Mouse (Mus musculus): ENCODE data around the gene Fkrp. TPM values are rescaled to one million over a fixed set of nuclear protein-coding genes. Genes with fewer than 3 reads are reported as not detected.

The Fkrp gene
- 31.0 and 33.9 TPM in 2 replicates for polyA plus RNA-seq (2012; rRNA removed)

DNA sequence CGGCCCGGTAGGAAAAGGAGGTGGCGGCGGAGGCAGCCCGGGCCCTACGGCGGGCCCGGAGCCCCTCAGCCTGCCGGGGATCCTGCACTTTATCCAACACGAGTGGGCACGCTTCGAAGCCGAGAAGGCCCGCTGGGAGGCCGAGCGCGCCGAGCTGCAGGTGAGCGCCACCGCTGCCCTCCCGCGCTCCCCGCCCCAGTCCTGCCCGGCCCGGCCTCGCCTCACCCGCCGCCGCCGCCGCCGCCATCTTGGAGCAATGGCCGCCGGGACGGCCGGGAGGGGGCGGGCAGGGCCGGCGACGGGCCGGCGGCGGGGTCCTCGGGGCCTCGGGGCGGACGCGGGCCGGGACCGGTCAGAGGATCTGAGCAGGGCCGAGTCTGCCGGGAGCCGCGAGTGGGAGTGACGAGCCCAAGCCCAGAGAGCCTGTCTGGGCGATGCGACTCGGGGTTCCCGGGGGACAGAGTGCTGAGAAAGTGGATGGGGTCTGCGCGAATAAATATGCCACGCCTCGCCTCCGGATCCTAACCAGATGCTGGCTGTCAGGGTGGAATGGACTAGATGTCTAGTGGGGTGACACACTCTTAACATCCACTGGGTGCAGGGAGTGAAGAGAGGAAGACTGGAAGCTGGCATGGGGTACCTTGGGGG, at the start of gene Fkrp:
Fkrp (minus strand) TSS at position 258 of the 648 bp plus-strand sequence.
- TF ChIP-seq CTCF (conservative IDR thresholded peaks at IDR 0.05; ENCODE audit: insufficient read depth, insufficient read length, low read depth, low read length) (no peak), POLR2A (IDR thresholded peaks at IDR 0.05; ENCODE audit: low read depth, low read length) (no peak)
- no peaks in the 10 kb centered on the region for H3K27me3 ChIP-seq (replicated peaks; ENCODE audit: control insufficient read depth, insufficient read depth, low read length)
- DNase-seq: peak; percentile 55
- no peaks in the 10 kb centered on the region for H3K36me3 ChIP-seq (ENCODE audit: control insufficient read depth, insufficient read depth, low read length)
- peak within 1 kb of the TSS; percentile 100 for H3K4me3 ChIP-seq (ENCODE audit: insufficient read depth, low read depth, low read length)
- H3K27ac ChIP-seq (ENCODE audit: insufficient read depth, low read depth, low read length): peak within 1 kb of the TSS; percentile 92
- 1% methylated on average over 64 of the region's 64 CpGs for WGBS
- H3K4me1 ChIP-seq (ENCODE audit: control insufficient read depth, insufficient read depth, low read length): peaks cover 18% of the 10 kb centered on the region; the same call in 1 of the 2 replicates

DNA sequence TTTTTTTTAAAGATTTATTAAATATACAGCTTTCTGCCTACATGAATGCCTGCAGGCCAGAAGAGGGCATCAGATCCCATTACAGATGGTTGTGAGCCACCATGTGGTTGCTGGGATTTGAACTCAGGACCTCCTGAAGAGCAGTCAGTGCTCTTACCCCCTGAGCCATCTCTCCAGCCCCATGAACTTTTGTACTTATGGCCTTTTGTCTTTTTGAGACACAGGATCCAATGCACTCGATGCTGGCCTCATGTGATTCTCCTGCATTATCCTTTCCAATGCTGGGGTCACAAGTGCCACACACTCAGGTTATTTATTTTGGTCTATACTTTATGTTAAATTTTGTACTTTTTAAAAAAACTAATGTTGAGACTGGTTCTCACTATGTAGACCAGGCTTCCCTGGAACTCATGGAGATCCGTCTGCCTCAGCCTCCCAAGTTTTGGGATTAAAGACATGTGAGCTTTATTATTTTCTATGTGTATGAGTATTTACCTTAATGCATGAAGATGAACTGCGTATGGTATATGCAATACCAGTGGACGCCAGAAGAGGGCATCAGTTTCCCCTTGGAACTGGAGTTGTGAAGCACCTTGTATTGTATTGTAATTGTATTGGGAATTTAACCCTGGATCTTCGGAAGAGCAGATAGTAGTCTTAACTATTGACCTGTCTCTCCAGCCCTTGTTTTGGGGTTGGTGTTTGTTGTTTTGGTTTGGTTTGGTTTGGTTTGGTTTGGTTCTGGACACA, 43.5 kb upstream of the Fkrp start:
- H3K4me1 ChIP-seq (ENCODE audit: control insufficient read depth, insufficient read depth, low read length): no peaks in the 10 kb centered on the region
- WGBS: 33% methylated on average over 5 of the region's 5 CpGs
- DNase-seq: peak; percentile 52
- no peak overlapping the region for H3K4me3 ChIP-seq (ENCODE audit: insufficient read depth, low read depth, low read length)
- no peaks in the 10 kb centered on the region for H3K36me3 ChIP-seq (ENCODE audit: control insufficient read depth, insufficient read depth, low read length)
- TF ChIP-seq CTCF (conservative IDR thresholded peaks at IDR 0.05; ENCODE audit: insufficient read depth, insufficient read length, low read depth, low read length): 0 out of 2 replicates have a peak, but pooled peaks have one; percentile 16
- TF ChIP-seq POLR2A (IDR thresholded peaks at IDR 0.05; ENCODE audit: low read depth, low read length): no peak
- H3K27me3 ChIP-seq (replicated peaks; ENCODE audit: control insufficient read depth, insufficient read depth, low read length): no peaks in the 10 kb centered on the region
- H3K27ac ChIP-seq (ENCODE audit: insufficient read depth, low read depth, low read length): no peak overlapping the region

DNA sequence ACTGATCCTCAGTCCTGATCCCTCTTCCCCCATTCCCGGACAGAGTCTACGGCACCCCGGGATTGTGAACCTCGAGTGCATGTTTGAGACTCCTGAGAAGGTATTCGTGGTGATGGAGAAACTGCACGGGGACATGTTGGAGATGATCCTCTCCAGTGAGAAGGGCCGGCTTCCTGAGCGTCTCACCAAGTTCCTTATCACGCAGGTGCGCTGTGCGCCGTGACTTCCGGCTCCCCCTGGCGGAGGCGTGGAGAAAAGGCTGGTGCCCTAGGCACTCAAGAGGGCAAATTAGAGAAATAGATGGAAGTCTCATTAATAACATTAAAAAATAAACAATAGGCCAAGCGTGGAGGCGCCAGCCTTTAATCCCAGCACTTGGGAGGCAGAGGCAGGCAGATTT, 41.8 kb upstream of the Fkrp start:
- peak; percentile 49 for DNase-seq
- Histone ChIP-seq H3K4me1 (ENCODE audit: control insufficient read depth, insufficient read depth, low read length) (no peaks in the 10 kb centered on the region), H3K36me3 (ENCODE audit: control insufficient read depth, insufficient read depth, low read length) (no peaks in the 10 kb centered on the region), H3K4me3 (ENCODE audit: insufficient read depth, low read depth, low read length) (no peak overlapping the region), H3K27ac (ENCODE audit: insufficient read depth, low read depth, low read length) (no peak overlapping the region), H3K27me3 (replicated peaks; ENCODE audit: control insufficient read depth, insufficient read depth, low read length) (no peaks in the 10 kb centered on the region)
- WGBS: 27% methylated on average over 17 of the region's 17 CpGs
- TF ChIP-seq POLR2A (IDR thresholded peaks at IDR 0.05; ENCODE audit: low read depth, low read length): no peak
- TF ChIP-seq CTCF (conservative IDR thresholded peaks at IDR 0.05; ENCODE audit: insufficient read depth, insufficient read length, low read depth, low read length): peak; percentile 72

DNA sequence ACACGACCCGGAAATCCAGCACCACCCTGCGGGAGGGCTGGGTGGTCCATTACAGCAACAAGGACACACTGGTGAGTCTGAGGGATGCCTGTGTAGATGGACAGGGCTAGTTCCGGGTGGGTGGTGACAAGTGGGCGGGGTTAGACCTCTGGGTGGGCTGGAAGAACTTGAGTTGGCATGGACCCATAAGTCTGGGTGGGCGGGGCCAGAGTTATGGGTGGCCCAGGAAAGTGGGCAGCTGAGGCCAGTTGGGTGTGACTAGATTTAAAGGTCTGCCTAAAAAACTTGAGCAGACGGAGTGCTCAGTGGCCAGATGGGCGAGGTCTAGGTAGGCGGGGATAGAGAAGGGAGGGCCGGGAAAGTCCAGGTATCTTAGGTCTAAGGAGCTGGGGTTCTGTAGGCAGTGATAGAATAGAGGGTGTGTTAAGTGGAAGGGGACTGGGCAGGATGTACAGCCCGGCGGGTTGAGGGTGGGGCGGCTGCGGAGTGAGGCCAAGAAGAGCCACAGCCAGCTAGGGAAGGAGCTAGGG, 36.8 kb upstream of the Fkrp start:
- Histone ChIP-seq H3K36me3 (ENCODE audit: control insufficient read depth, insufficient read depth, low read length) (no peaks in the 10 kb centered on the region), H3K27me3 (replicated peaks; ENCODE audit: control insufficient read depth, insufficient read depth, low read length) (no peaks in the 10 kb centered on the region), H3K4me3 (ENCODE audit: insufficient read depth, low read depth, low read length) (no peak overlapping the region), H3K4me1 (ENCODE audit: control insufficient read depth, insufficient read depth, low read length) (no peaks in the 10 kb centered on the region), H3K27ac (ENCODE audit: insufficient read depth, low read depth, low read length) (no peak overlapping the region)
- peak; percentile 43 for DNase-seq
- no peak for TF ChIP-seq CTCF (conservative IDR thresholded peaks at IDR 0.05; ENCODE audit: insufficient read depth, insufficient read length, low read depth, low read length)
- WGBS: 73% methylated on average over 14 of the region's 14 CpGs

DNA sequence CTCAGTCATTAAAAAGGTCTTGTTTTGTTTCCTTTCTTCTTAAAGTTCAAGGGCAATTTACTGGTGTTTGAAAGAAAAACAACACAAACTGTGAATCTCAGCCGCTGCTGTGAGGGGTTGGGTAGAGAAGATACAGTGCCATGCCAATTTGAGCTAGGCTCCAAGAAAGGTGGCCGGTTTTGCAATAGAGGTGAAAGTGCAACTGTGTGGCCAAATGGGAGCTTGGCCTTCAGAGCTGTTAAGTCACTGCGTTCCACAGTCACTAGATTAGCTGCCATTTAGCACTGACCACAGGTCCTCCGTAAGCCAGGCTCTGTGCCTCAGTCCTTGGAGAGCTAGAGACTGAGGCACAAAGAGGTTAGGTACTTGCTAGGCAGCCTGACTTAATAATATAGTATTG, 35.1 kb upstream of the Fkrp start:
- H3K36me3 ChIP-seq (ENCODE audit: control insufficient read depth, insufficient read depth, low read length): no peaks in the 10 kb centered on the region
- H3K27ac ChIP-seq (ENCODE audit: insufficient read depth, low read depth, low read length): no peak overlapping the region
- 71% methylated on average over 4 of the region's 4 CpGs for WGBS

DNA sequence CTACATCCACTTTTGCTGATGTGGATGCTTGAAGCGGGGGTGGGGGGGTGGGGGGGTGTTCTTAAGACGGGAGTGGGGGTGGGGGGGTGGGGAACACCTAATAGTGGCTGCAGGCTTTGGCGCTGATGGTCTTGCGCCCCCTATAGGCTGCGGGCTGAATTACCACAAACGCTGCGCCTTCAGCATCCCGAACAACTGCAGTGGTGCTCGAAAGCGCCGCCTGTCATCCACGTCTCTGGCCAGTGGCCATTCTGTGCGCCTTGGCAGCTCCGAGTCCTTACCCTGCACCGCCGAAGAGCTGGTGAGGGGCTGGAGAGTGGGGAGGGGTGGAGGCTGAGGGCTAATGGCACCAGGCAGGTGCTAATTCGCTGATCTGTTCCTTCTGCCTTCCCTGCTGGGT, 32.0 kb upstream of the Fkrp start:
- Histone ChIP-seq H3K36me3 (ENCODE audit: control insufficient read depth, insufficient read depth, low read length) (no peaks in the 10 kb centered on the region), H3K27ac (ENCODE audit: insufficient read depth, low read depth, low read length) (no peak overlapping the region), H3K4me1 (ENCODE audit: control insufficient read depth, insufficient read depth, low read length) (no peaks in the 10 kb centered on the region), H3K27me3 (replicated peaks; ENCODE audit: control insufficient read depth, insufficient read depth, low read length) (no peaks in the 10 kb centered on the region), H3K4me3 (ENCODE audit: insufficient read depth, low read depth, low read length) (no peak overlapping the region)
- TF ChIP-seq CTCF (conservative IDR thresholded peaks at IDR 0.05; ENCODE audit: insufficient read depth, insufficient read length, low read depth, low read length) (peak; percentile 59), POLR2A (IDR thresholded peaks at IDR 0.05; ENCODE audit: low read depth, low read length) (no peak)
- DNase-seq: peak; percentile 48
- 48% methylated on average over 17 of the region's 17 CpGs for WGBS

More for the DNA sequence above, 35.1 kb upstream of the Fkrp start:
- TF ChIP-seq CTCF (conservative IDR thresholded peaks at IDR 0.05; ENCODE audit: insufficient read depth, insufficient read length, low read depth, low read length) (no peak), POLR2A (IDR thresholded peaks at IDR 0.05; ENCODE audit: low read depth, low read length) (no peak)
- Histone ChIP-seq H3K4me3 (ENCODE audit: insufficient read depth, low read depth, low read length) (no peak overlapping the region), H3K4me1 (ENCODE audit: control insufficient read depth, insufficient read depth, low read length) (no peaks in the 10 kb centered on the region), H3K27me3 (replicated peaks; ENCODE audit: control insufficient read depth, insufficient read depth, low read length) (no peaks in the 10 kb centered on the region)
- DNase-seq: no peak

DNA sequence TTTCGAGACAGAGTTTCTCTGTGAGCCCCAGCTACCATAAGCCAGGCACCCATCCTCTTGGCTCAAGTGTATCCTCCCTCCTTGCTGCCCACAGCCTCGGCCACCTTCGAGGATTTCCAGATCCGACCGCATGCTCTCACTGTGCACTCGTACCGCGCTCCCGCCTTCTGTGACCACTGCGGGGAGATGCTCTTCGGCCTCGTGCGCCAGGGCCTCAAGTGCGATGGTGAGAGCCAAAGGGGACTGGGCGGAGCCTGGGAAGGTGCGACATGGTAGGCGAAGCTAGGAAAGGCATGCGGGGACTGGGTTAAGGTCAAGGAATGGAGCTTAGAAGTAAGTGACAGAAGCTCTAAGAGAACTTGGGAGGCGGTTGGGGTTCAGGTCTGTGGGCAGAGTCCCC, 31.0 kb upstream of the Fkrp start:
- H3K36me3 ChIP-seq (ENCODE audit: control insufficient read depth, insufficient read depth, low read length): no peaks in the 10 kb centered on the region
- no peak for DNase-seq
- H3K4me3 ChIP-seq (ENCODE audit: insufficient read depth, low read depth, low read length): no peak overlapping the region
- H3K27ac ChIP-seq (ENCODE audit: insufficient read depth, low read depth, low read length): no peak overlapping the region
- no peaks in the 10 kb centered on the region for H3K27me3 ChIP-seq (replicated peaks; ENCODE audit: control insufficient read depth, insufficient read depth, low read length)
- TF ChIP-seq CTCF (conservative IDR thresholded peaks at IDR 0.05; ENCODE audit: insufficient read depth, insufficient read length, low read depth, low read length) (no peak), POLR2A (IDR thresholded peaks at IDR 0.05; ENCODE audit: low read depth, low read length) (no peak)
- 83% methylated on average over 19 of the region's 19 CpGs for WGBS
- no peaks in the 10 kb centered on the region for H3K4me1 ChIP-seq (ENCODE audit: control insufficient read depth, insufficient read depth, low read length)
